Mouse (Mus musculus): ENCODE data around the gene Tarm1. TPM values are rescaled to one million over a fixed set of nuclear protein-coding genes. Genes with fewer than 3 reads are reported as not detected.

Tarm1 gene
- total RNA-seq, 2 experiments from 2014 or later: 0.70 to 1.7 TPM

DNA sequence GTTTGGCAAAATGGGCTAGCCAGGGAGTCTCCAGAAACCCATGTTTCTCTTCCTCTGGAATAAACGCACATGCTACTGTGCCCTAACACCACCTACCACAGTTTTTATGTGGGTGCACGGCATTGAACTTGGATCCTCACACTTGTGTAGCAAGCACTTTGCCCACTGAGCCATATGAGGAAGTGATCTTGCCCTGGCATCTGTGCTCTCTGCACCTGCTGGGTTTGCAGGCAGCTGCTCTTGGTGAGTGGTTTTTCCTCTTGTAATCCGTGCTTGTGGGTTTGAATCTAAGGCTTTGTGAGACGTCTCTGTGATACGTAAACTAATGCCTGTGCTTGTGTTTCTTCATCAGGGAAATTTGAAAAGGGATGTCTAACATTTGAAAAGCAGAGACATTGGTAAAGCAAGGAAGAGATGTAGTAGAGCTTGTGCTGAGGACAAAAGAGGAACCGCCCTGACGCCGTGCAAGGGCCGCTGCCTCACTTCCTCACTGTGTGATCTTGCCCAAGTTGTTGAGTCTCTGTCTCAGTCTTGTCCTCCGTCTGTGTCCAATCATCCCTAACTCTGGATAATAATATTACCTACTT, 59.9 kb downstream of the Tarm1 start:
- DNase-seq (ENCODE audit: low spot score in 2 of 2): no peak

- DNase-seq (ENCODE audit: low spot score in 2 of 2): no peak
Measured at GRCm38 (mm10) chr7:3440526-3440925, 61.9 kb downstream of the Tarm1 start.

DNA sequence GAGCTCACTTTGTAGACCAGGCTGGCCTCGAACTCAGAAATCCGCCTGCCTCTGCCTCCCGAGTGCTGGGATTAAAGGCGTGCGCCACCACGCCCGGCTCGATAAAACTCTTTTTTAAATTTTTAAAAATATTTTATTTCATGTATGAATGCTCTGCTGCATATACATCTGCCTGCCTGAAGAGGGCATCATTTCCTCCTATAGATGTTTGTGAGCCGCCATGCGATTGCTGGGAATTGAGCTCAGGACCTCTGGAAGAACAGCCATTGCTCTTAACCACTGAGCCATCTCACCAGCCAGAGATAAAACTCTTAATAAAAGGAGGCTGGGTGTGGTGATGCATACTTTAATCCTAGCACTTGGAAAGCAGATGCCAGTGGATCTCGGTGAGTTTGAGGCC, 62.4 kb downstream of the Tarm1 start:
- DNase-seq (ENCODE audit: low spot score in 2 of 2): no peak

- no peak for DNase-seq (ENCODE audit: low spot score in 2 of 2)
Measured at GRCm38 (mm10) chr7:3437941-3438340, 64.5 kb downstream of the Tarm1 start.

Other genes starting within 250 kb of the Tarm1 start
- 10 to 100 TPM; 55.9 to 68.6 TPM for gene Myadm, start 213.5 kb downstream of the Tarm1 start, total RNA-seq (2021)
- 1 to 10 TPM in 1 of 2 experiments, under 1 TPM in 1; 0.36 to 1.1 TPM for gene Prkcg, start 213.4 kb downstream of the Tarm1 start, total RNA-seq (2021)
- 10 to 100 TPM in 1 of 2 experiments, 1 to 10 TPM in 1; 8.9 to 16.6 TPM for gene Cacng7, start 169.7 kb downstream of the Tarm1 start, total RNA-seq (2021)
- gene Cacng8, start 111.9 kb downstream of the Tarm1 start, total RNA-seq (2021): 1 to 10 TPM; 1.7 to 3.5 TPM
- gene Cacng6, start 78.4 kb downstream of the Tarm1 start, total RNA-seq (2021): not detected
- gene Oscar, start 113.5 kb upstream of the Tarm1 start, total RNA-seq (2021): under 1 TPM; 0.22 to 0.30 TPM
- gene Ndufa3, start 114.7 kb upstream of the Tarm1 start, total RNA-seq (2021): 100 to 1,000 TPM; 743 to 913 TPM
- 10 to 100 TPM; 19.0 to 27.7 TPM for gene Tfpt, start 127.3 kb upstream of the Tarm1 start, total RNA-seq (2021)
- 10 to 100 TPM; 34.4 to 37.6 TPM for gene Prpf31, start 127.4 kb upstream of the Tarm1 start, total RNA-seq (2021)
- gene Cnot3, start 142.6 kb upstream of the Tarm1 start, total RNA-seq (2021): 10 to 100 TPM; 52.8 to 53.6 TPM
- 10 to 100 TPM; 14.0 to 14.2 TPM for gene Leng1, start 163.2 kb upstream of the Tarm1 start, total RNA-seq (2021)
- 10 to 100 TPM; 11.0 to 12.9 TPM for gene Tmc4, start 174.9 kb upstream of the Tarm1 start, total RNA-seq (2021)
- 100 to 1,000 TPM in 1 of 2 experiments, 10 to 100 TPM in 1; 87.7 to 105 TPM for gene Tsen34, start 190.2 kb upstream of the Tarm1 start, total RNA-seq (2021)
- 10 to 100 TPM; 61.3 to 82.9 TPM for gene Mboat7, start 190.9 kb upstream of the Tarm1 start, total RNA-seq (2021)
- 100 to 1,000 TPM; 858 to 933 TPM for gene Rps9, start 201.4 kb upstream of the Tarm1 start, total RNA-seq (2021)
- 1 to 10 TPM; 3.0 to 5.6 TPM for gene Pirb, start 217.8 kb upstream of the Tarm1 start, total RNA-seq (2021)

All from adrenal gland, adult 18-20 months (tissue).